Mouse (Mus musculus): ENCODE results near the gene Mlph.

- TF ChIP-seq CTCF (IDR thresholded peaks at IDR 0.05; ENCODE audit: low read depth): no peak
- TF ChIP-seq EP300 (optimal IDR thresholded peaks at IDR 0.05): no peak
Measured at GRCm38 (mm10) chr1:90909161-90909560, 5.7 kb upstream of the Mlph start.
